Mouse (Mus musculus): ENCODE data around the gene Tmem44. TPM values are rescaled to one million over a fixed set of nuclear protein-coding genes. Genes with fewer than 3 reads are reported as not detected.

Tmem44 gene
- polyA plus RNA-seq, 2 experiments: 16.9 to 39.4 TPM

GRCm38 (mm10) chr16:30595356-30595755 is 44.7 kb upstream of the Tmem44 start:
- no peak for DNase-seq (ENCODE audit: low spot score)
- TF ChIP-seq POLR2A (IDR thresholded peaks at IDR 0.05; ENCODE audit: borderline replicate concordance, extremely low read depth, insufficient read depth, insufficient read length): no peak
- H3K4me3 ChIP-seq (replicated peaks; ENCODE audit: low read length): no peak overlapping the region
- H3K36me3 ChIP-seq (ENCODE audit: control insufficient read depth, insufficient read depth, low read length): no peaks in the 10 kb centered on the region
- peaks cover 11% of the 10 kb centered on the region for H3K27me3 ChIP-seq (ENCODE audit: control insufficient read depth, insufficient read depth, low read length)
- no peak overlapping the region for H3K4me2 ChIP-seq (replicated peaks; ENCODE audit: low read depth, low read length, severe bottlenecking)
- ATAC-seq (ENCODE audit: low FRiP score, low read depth): no peak
- WGBS: 51% methylated on average over 3 of the region's 3 CpGs
- no peaks in the 10 kb centered on the region; the same call in 1 of the 2 replicates for H3K4me1 ChIP-seq (ENCODE audit: control insufficient read depth, insufficient read depth, low read length)
- H3K9ac ChIP-seq (ENCODE audit: low read depth, low read length, severe bottlenecking): no peak overlapping the region; the same call in 1 of the 2 replicates
- no peaks in the 10 kb centered on the region for H3K9me3 ChIP-seq (ENCODE audit: control insufficient read depth, low read length)
- no peak overlapping the region for H3K27ac ChIP-seq (replicated peaks; ENCODE audit: low read depth, low read length)

GRCm38 (mm10) chr16:30591990-30592389 is 41.3 kb upstream of the Tmem44 start:
- Histone ChIP-seq H3K9me3 (ENCODE audit: control insufficient read depth, low read length) (no peaks in the 10 kb centered on the region), H3K4me3 (replicated peaks; ENCODE audit: low read length) (no peak overlapping the region), H3K36me3 (ENCODE audit: control insufficient read depth, insufficient read depth, low read length) (no peaks in the 10 kb centered on the region), H3K4me2 (replicated peaks; ENCODE audit: low read depth, low read length, severe bottlenecking) (no peak overlapping the region), H3K27me3 (ENCODE audit: control insufficient read depth, insufficient read depth, low read length) (peaks cover 8% of the 10 kb centered on the region), H3K9ac (ENCODE audit: low read depth, low read length, severe bottlenecking) (no peak overlapping the region), H3K4me1 (ENCODE audit: control insufficient read depth, insufficient read depth, low read length) (no peaks in the 10 kb centered on the region), H3K27ac (replicated peaks; ENCODE audit: low read depth, low read length) (no peak overlapping the region)
- no peak for TF ChIP-seq POLR2A (IDR thresholded peaks at IDR 0.05; ENCODE audit: borderline replicate concordance, extremely low read depth, insufficient read depth, insufficient read length)
- no peak for ATAC-seq (ENCODE audit: low FRiP score, low read depth)
- WGBS: 46% methylated on average over 3 of the region's 3 CpGs
- no peak for DNase-seq (ENCODE audit: low spot score)

GRCm38 (mm10) chr16:30590264-30591209 is 39.9 kb upstream of the Tmem44 start:
- Histone ChIP-seq H3K4me2 (replicated peaks; ENCODE audit: low read depth, low read length, severe bottlenecking) (no peak overlapping the region), H3K36me3 (ENCODE audit: control insufficient read depth, insufficient read depth, low read length) (peaks cover 1% of the 10 kb centered on the region; the same call in 1 of the 2 replicates), H3K27ac (replicated peaks; ENCODE audit: low read depth, low read length) (no peak overlapping the region), H3K27me3 (ENCODE audit: control insufficient read depth, insufficient read depth, low read length) (no peaks in the 10 kb centered on the region), H3K9ac (ENCODE audit: low read depth, low read length, severe bottlenecking) (no peak overlapping the region), H3K4me1 (ENCODE audit: control insufficient read depth, insufficient read depth, low read length) (no peaks in the 10 kb centered on the region), H3K4me3 (replicated peaks; ENCODE audit: low read length) (no peak overlapping the region), H3K9me3 (ENCODE audit: control insufficient read depth, low read length) (no peaks in the 10 kb centered on the region)
- DNase-seq (ENCODE audit: low spot score): no peak
- WGBS: 37% methylated on average over 7 of the region's 7 CpGs
- no peak for ATAC-seq (ENCODE audit: low FRiP score, low read depth)
- no peak for TF ChIP-seq POLR2A (IDR thresholded peaks at IDR 0.05; ENCODE audit: borderline replicate concordance, extremely low read depth, insufficient read depth, insufficient read length)

GRCm38 (mm10) chr16:30587494-30588327 is 37.1 kb upstream of the Tmem44 start, which contains the start of gene Lsg1:
Lsg1 (minus strand) TSS chr16:30587592.
- WGBS: 3% methylated on average over 35 of the region's 35 CpGs
- peaks cover 29% of the 10 kb centered on the region for H3K36me3 ChIP-seq (ENCODE audit: control insufficient read depth, insufficient read depth, low read length)
- peak within 1 kb of the TSS; percentile 64 for H3K27ac ChIP-seq (replicated peaks; ENCODE audit: low read depth, low read length)
- ATAC-seq (ENCODE audit: low FRiP score, low read depth) (peak; percentile 95), DNase-seq (ENCODE audit: low spot score) (peak; percentile 96)
- peak within 1 kb of the TSS; percentile 78 for H3K4me3 ChIP-seq (replicated peaks; ENCODE audit: low read length)
- peak; percentile 66; the same call in 1 of the 2 replicates for TF ChIP-seq POLR2A (IDR thresholded peaks at IDR 0.05; ENCODE audit: borderline replicate concordance, extremely low read depth, insufficient read depth, insufficient read length)
- no peaks in the 10 kb centered on the region for H3K4me1 ChIP-seq (ENCODE audit: control insufficient read depth, insufficient read depth, low read length)
- H3K4me2 ChIP-seq (replicated peaks; ENCODE audit: low read depth, low read length, severe bottlenecking): peak within 1 kb of the TSS; percentile 87
- H3K27me3 ChIP-seq (ENCODE audit: control insufficient read depth, insufficient read depth, low read length): no peaks in the 10 kb centered on the region
- H3K9ac ChIP-seq (ENCODE audit: low read depth, low read length, severe bottlenecking): peak within 1 kb of the TSS; percentile 68
- H3K9me3 ChIP-seq (ENCODE audit: control insufficient read depth, low read length): no peaks in the 10 kb centered on the region

- H3K4me1 ChIP-seq (ENCODE audit: control insufficient read depth, insufficient read depth, low read length): no peaks in the 10 kb centered on the region
- H3K27me3 ChIP-seq (ENCODE audit: control insufficient read depth, insufficient read depth, low read length): no peaks in the 10 kb centered on the region
- peak overlapping the region; percentile 78 for H3K4me3 ChIP-seq (replicated peaks; ENCODE audit: low read length)
- H3K27ac ChIP-seq (replicated peaks; ENCODE audit: low read depth, low read length): peak overlapping the region; percentile 64; the same call in 1 of the 2 replicates
- peak; percentile 14; the same call in 1 of the 2 replicates for ATAC-seq (ENCODE audit: low FRiP score, low read depth)
- H3K4me2 ChIP-seq (replicated peaks; ENCODE audit: low read depth, low read length, severe bottlenecking): peak overlapping the region; percentile 87
- 3% methylated on average over 19 of the region's 19 CpGs for WGBS
- H3K9ac ChIP-seq (ENCODE audit: low read depth, low read length, severe bottlenecking): peak overlapping the region; percentile 68
- TF ChIP-seq POLR2A (IDR thresholded peaks at IDR 0.05; ENCODE audit: borderline replicate concordance, extremely low read depth, insufficient read depth, insufficient read length): no peak
- peaks cover 36% of the 10 kb centered on the region for H3K36me3 ChIP-seq (ENCODE audit: control insufficient read depth, insufficient read depth, low read length)
- no peak for DNase-seq (ENCODE audit: low spot score)
- no peaks in the 10 kb centered on the region for H3K9me3 ChIP-seq (ENCODE audit: control insufficient read depth, low read length)
Observed at GRCm38 (mm10) chr16:30586935-30587493, 36.4 kb upstream of the Tmem44 start.
